17 mouse cellular contexts compared by ENCODE assay signal in the genomic region with DNA sequence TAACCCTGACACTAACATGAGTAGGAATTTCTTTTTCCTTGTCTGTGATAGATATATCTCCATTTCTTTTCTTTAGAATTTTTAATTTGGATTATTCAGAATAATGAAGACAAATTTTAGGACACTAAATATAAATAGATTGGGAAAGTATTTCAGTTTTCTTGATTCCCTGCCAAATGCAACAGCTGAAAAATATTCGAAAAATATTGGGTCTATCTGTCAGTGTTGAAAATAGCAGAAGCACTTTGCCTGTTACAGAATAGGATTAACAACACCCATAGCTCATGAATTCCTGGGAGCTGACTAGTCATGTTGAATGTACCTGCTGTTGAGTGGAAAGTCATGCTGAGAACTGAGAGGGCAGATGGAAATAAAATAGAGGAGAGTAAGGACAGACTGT.
DNase-seq lines count a peak whose midpoint lies in the region; ATAC-seq and TF ChIP-seq lines count a peak whose summit lies in the region.
"Had no signal": no experiment of that assay in that cellular context is flagged by ENCODE, and none has a peak within 500 bp of the region (broad histone marks: within the 10 kb centered on the region; RNA-seq: fewer than 3 reads in every experiment).

No protein-coding gene starts in this region.

- H3K27ac ChIP-seq in heart, adult 2 months = peak overlapping the region; percentile 59
- no peak overlapping the region for H3K27ac ChIP-seq in heart, embryonic 11.5 days (ENCODE audit: low read depth, low read length)
- no peak overlapping the region for H3K27ac ChIP-seq in heart, postnatal 0 days (ENCODE audit: low read depth)
- no peak overlapping the region for H3K27ac ChIP-seq in left cerebral cortex, adult 2 months
- H3K27ac ChIP-seq: embryonic facial prominence, embryonic 12.5 days; forebrain, embryonic 15.5 days; heart, embryonic 13.5 days; hindbrain, embryonic 13.5 days; hindbrain, postnatal 0 days had no signal

- no peak for ATAC-seq in heart, embryonic 11.5 days (replicated peaks; ENCODE audit: insufficient number of reproducible peaks, low FRiP score, low TSS enrichment)
- ATAC-seq in heart, postnatal 0 days (ENCODE audit: insufficient read depth, low read depth) = no peak; the same call in 1 of the 2 replicates
- ATAC-seq: forebrain, embryonic 15.5 days; hindbrain, postnatal 0 days had no signal

- no peaks in the 10 kb centered on the region for H3K9me3 ChIP-seq in heart, embryonic 11.5 days (replicated peaks; ENCODE audit: control insufficient read depth, low read length)
- H3K9me3 ChIP-seq in heart, postnatal 0 days (replicated peaks; ENCODE audit: control insufficient read depth, low read length) = no peaks in the 10 kb centered on the region
- H3K9me3 ChIP-seq: embryonic facial prominence, embryonic 12.5 days; forebrain, embryonic 15.5 days; heart, embryonic 13.5 days; hindbrain, embryonic 13.5 days had no signal

- no peaks in the 10 kb centered on the region for H3K4me1 ChIP-seq in heart, adult 2 months (ENCODE audit: control insufficient read depth, insufficient read depth, low read length)
- no peaks in the 10 kb centered on the region for H3K4me1 ChIP-seq in heart, embryonic 11.5 days (ENCODE audit: control insufficient read depth, insufficient read depth, low read length)
- H3K4me1 ChIP-seq in heart, postnatal 0 days (ENCODE audit: control insufficient read depth, insufficient read depth) = peaks cover 4% of the 10 kb centered on the region; the same call in 1 of the 2 replicates
- H3K4me1 ChIP-seq: embryonic facial prominence, embryonic 12.5 days; forebrain, embryonic 15.5 days; hindbrain, embryonic 13.5 days had no signal

- H3K4me3 ChIP-seq in heart, adult 2 months = no peak overlapping the region
- no peak overlapping the region for H3K4me3 ChIP-seq in heart, embryonic 11.5 days (ENCODE audit: low read depth, low read length)
- no peak overlapping the region for H3K4me3 ChIP-seq in heart, postnatal 0 days (ENCODE audit: low read depth, low read length)
- no peak overlapping the region for H3K4me3 ChIP-seq in left cerebral cortex, adult 2 months
- H3K4me3 ChIP-seq: embryonic facial prominence, embryonic 12.5 days; forebrain, embryonic 15.5 days; heart, embryonic 13.5 days; hindbrain, embryonic 13.5 days had no signal

- intact Hi-C loops in heart, adult 2 months (cut with DNase I) = no loop called here
- intact Hi-C loops in heart, postnatal 25 days (cut with DNase I) = no loop called here
- intact Hi-C loops in left cerebral cortex, adult 2 months (cut with DNase I) = no loop called here

- no peaks in the 10 kb centered on the region; the same call in 1 of the 2 replicates for H3K79me2 ChIP-seq in heart, adult 2 months (replicated peaks; ENCODE audit: control insufficient read depth, insufficient read depth, low read length)

- DNase-seq in heart, adult 2 months = no peak
- peak; percentile 9 for DNase-seq in heart, postnatal 0 days (ENCODE audit: low spot score)
- no peak for DNase-seq in heart, postnatal 25 days (ENCODE audit: low spot score)
- peak; percentile 26 for DNase-seq in layer of hippocampus, adult 9-10 months (ENCODE audit: low spot score)
- DNase-seq in layer of hippocampus, postnatal 25 days (ENCODE audit: extremely low spot score in 1 of 2, low spot score in 1 of 2) = no peak
- no peak for DNase-seq in left cerebral cortex, adult 2 months (ENCODE audit: extremely low spot score in 1 of 2, low spot score in 2 of 2)
- DNase-seq: adrenal gland, postnatal 10 days; cerebellum, adult 11-12 months; cerebellum, adult 9-10 months; cerebellum, postnatal 25 days; gastrocnemius, postnatal 10 days had no signal

- H3K36me3 ChIP-seq in heart, adult 2 months (ENCODE audit: control insufficient read depth, insufficient read depth, low read length) = no peaks in the 10 kb centered on the region
- H3K36me3 ChIP-seq in heart, embryonic 11.5 days (ENCODE audit: control insufficient read depth, insufficient read depth, low read length) = no peaks in the 10 kb centered on the region
- peaks cover 7% of the 10 kb centered on the region for H3K36me3 ChIP-seq in heart, postnatal 0 days (replicated peaks; ENCODE audit: control insufficient read depth, insufficient read depth, low read length)
- H3K36me3 ChIP-seq: embryonic facial prominence, embryonic 12.5 days; forebrain, embryonic 15.5 days; hindbrain, embryonic 13.5 days had no signal

- H3K4me2 ChIP-seq in heart, embryonic 11.5 days = no peak overlapping the region
- no peak overlapping the region for H3K4me2 ChIP-seq in heart, postnatal 0 days (ENCODE audit: low read depth, low read length)
- H3K4me2 ChIP-seq: embryonic facial prominence, embryonic 12.5 days; forebrain, embryonic 15.5 days; heart, embryonic 13.5 days; hindbrain, embryonic 13.5 days had no signal

- H3K9ac ChIP-seq in heart, adult 2 months (ENCODE audit: low read depth, low read length) = no peak overlapping the region
- H3K9ac ChIP-seq in heart, embryonic 11.5 days (ENCODE audit: low read depth, low read length) = no peak overlapping the region
- H3K9ac ChIP-seq in heart, postnatal 0 days (replicated peaks; ENCODE audit: low read depth, low read length) = no peak overlapping the region
- H3K9ac ChIP-seq: embryonic facial prominence, embryonic 12.5 days; forebrain, embryonic 15.5 days; heart, embryonic 13.5 days; hindbrain, embryonic 13.5 days had no signal

- no peak for TF ChIP-seq POLR2A in heart, adult 2 months (IDR thresholded peaks at IDR 0.05; ENCODE audit: insufficient read depth, low read depth, low read length)

- 25% methylated on average over 1 of the region's 1 CpGs for WGBS in heart, adult 2 months
- 70% methylated on average over 1 of the region's 1 CpGs for WGBS in heart, embryonic 11.5 days (ENCODE audit: insufficient replicate concordance)
- WGBS in heart, postnatal 0 days = 28% methylated on average over 1 of the region's 1 CpGs

- no peak for TF ChIP-seq EP300 in heart, adult 2 months (IDR thresholded peaks at IDR 0.05; ENCODE audit: insufficient read depth, low read depth, low read length)
- TF ChIP-seq EP300 in heart, postnatal 0 days (IDR thresholded peaks at IDR 0.05; ENCODE audit: low read depth) = no peak

- H3K27me3 ChIP-seq in heart, adult 2 months (ENCODE audit: control insufficient read depth, insufficient read depth, low read length) = no peaks in the 10 kb centered on the region
- H3K27me3 ChIP-seq in heart, embryonic 11.5 days (ENCODE audit: control insufficient read depth, insufficient read depth, low read length) = no peaks in the 10 kb centered on the region
- H3K27me3 ChIP-seq in heart, postnatal 0 days (ENCODE audit: control insufficient read depth, insufficient read depth, low read length) = no peaks in the 10 kb centered on the region
- H3K27me3 ChIP-seq: embryonic facial prominence, embryonic 12.5 days; forebrain, embryonic 15.5 days; heart, embryonic 13.5 days; hindbrain, embryonic 13.5 days had no signal

- no peak for TF ChIP-seq CTCF in heart, adult 2 months (IDR thresholded peaks at IDR 0.05)
- no peak for TF ChIP-seq CTCF in heart, postnatal 0 days (IDR thresholded peaks at IDR 0.05; ENCODE audit: low read depth)
- TF ChIP-seq CTCF in left cerebral cortex, adult 2 months (IDR thresholded peaks at IDR 0.05) = no peak

Comparison
In these comparisons a context has a peak if more than half of its experiments do, and no peak if none do; other contexts are left out.
1. DNase-seq: peak in heart, postnatal 0 days (single experiment) and layer of hippocampus, adult 9-10 months (single experiment); none in heart, adult 2 months (0 of 2), heart, postnatal 25 days (single experiment), layer of hippocampus, postnatal 25 days (0 of 2) and left cerebral cortex, adult 2 months (0 of 2).